Mouse (Mus musculus) forelimb bud, embryonic 11.5 days (tissue): ENCODE data around the gene Slc9a8.

Experiments
- DNase-seq: peaks from one replicate; pipeline ENCODE4 v3.0.0-alpha.2; 2012; ENCODE audit warnings: low read depth, low spot score

Gene Slc9a8

GRCm38 (mm10) chr2:167415970-167416563, 5.4 kb upstream of the Slc9a8 start:
- no peak for DNase-seq

- DNase-seq, result no peak
Observed at GRCm38 (mm10) chr2:167417048-167417447, 4.5 kb upstream of the Slc9a8 start.

- DNase-seq, result peak; percentile 57
Observed at GRCm38 (mm10) chr2:167417694-167418093, 3.8 kb upstream of the Slc9a8 start.

- peak; percentile 84 for DNase-seq
Observed at GRCm38 (mm10) chr2:167419204-167419603, 2.3 kb upstream of the Slc9a8 start.

GRCm38 (mm10) chr2:167420811-167421241, 686 bp upstream of the Slc9a8 start:
- DNase-seq, result no peak

- no peak for DNase-seq
Observed at GRCm38 (mm10) chr2:167422150-167422470, 598 bp downstream of the Slc9a8 start.

GRCm38 (mm10) chr2:167423031-167423611, 1.6 kb downstream of the Slc9a8 start:
- no peak for DNase-seq

- DNase-seq, result no peak
Observed at GRCm38 (mm10) chr2:167424040-167424439, 2.5 kb downstream of the Slc9a8 start.

GRCm38 (mm10) chr2:167424516-167424915, 3.0 kb downstream of the Slc9a8 start:
- no peak for DNase-seq

GRCm38 (mm10) chr2:167425407-167425806, 3.9 kb downstream of the Slc9a8 start:
- DNase-seq, result no peak

GRCm38 (mm10) chr2:167429596-167429995, 8.1 kb downstream of the Slc9a8 start:
- DNase-seq, result no peak

GRCm38 (mm10) chr2:167430737-167431417, 9.4 kb downstream of the Slc9a8 start:
- no peak for DNase-seq

- DNase-seq, result no peak
Observed at GRCm38 (mm10) chr2:167431418-167431776, 9.9 kb downstream of the Slc9a8 start.

- no peak for DNase-seq
Observed at GRCm38 (mm10) chr2:167434570-167434969, 13.1 kb downstream of the Slc9a8 start.

GRCm38 (mm10) chr2:167435631-167436030, 14.1 kb downstream of the Slc9a8 start:
- DNase-seq, result no peak

GRCm38 (mm10) chr2:167436371-167436770, 14.9 kb downstream of the Slc9a8 start:
- no peak for DNase-seq

- DNase-seq, result no peak
Observed at GRCm38 (mm10) chr2:167439422-167439821, 17.9 kb downstream of the Slc9a8 start.

- no peak for DNase-seq
Observed at GRCm38 (mm10) chr2:167443411-167444193, 22.1 kb downstream of the Slc9a8 start.

- no peak for DNase-seq
Observed at GRCm38 (mm10) chr2:167445911-167446780, 24.6 kb downstream of the Slc9a8 start.

GRCm38 (mm10) chr2:167447207-167447606, 25.7 kb downstream of the Slc9a8 start:
- no peak for DNase-seq

- no peak for DNase-seq
Observed at GRCm38 (mm10) chr2:167447629-167448028, 26.1 kb downstream of the Slc9a8 start.
